Mouse (Mus musculus): ENCODE data around the gene Prss35. TPM values are rescaled to one million over a fixed set of nuclear protein-coding genes. Genes with fewer than 3 reads are reported as not detected.

The Prss35 gene
- polyA plus RNA-seq, 1 experiment from 2014 or later: 6.1 TPM

DNA sequence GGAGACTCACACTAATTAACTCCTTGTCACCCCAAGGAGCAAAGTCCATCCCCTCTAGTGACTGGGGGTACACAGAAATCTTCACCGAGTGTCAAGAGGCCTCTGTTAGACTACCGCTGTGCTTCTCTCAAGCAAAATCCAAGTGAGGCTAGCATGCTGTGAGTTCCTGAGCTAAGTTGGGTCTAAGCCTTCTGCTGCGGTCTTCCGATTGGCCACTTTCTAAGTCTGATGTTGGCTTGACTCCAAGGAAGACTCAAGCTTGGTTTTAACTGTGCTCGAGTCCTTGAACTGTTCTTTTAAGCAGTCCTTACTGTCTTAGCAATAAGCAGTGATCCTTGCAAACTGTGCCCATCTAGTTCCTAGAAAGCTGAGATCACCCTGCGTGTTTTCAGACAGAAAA lies 45.7 kb downstream of the Prss35 start:
- Histone ChIP-seq H3K36me3 (replicated peaks; ENCODE audit: control insufficient read depth, insufficient read depth, low read depth, low read length) (no peaks in the 10 kb centered on the region), H3K4me2 (ENCODE audit: low read depth, low read length) (no peak overlapping the region), H3K4me1 (ENCODE audit: control insufficient read depth, insufficient read depth, low read length) (no peaks in the 10 kb centered on the region), H3K9me3 (replicated peaks; ENCODE audit: control insufficient read depth, low read length) (no peaks in the 10 kb centered on the region), H3K9ac (replicated peaks; ENCODE audit: low read length) (no peak overlapping the region), H3K27ac (replicated peaks; ENCODE audit: low read depth, low read length) (no peak overlapping the region), H3K4me3 (ENCODE audit: low read depth, low read length) (no peak overlapping the region), H3K27me3 (ENCODE audit: control insufficient read depth, insufficient read depth, low read length) (no peaks in the 10 kb centered on the region)
- DNase-seq (ENCODE audit: low spot score) (no peak), ATAC-seq (replicated peaks; ENCODE audit: insufficient number of reproducible peaks, low FRiP score, low TSS enrichment, low read depth) (no peak)
- 77% methylated on average over 6 of the region's 6 CpGs for WGBS

DNA sequence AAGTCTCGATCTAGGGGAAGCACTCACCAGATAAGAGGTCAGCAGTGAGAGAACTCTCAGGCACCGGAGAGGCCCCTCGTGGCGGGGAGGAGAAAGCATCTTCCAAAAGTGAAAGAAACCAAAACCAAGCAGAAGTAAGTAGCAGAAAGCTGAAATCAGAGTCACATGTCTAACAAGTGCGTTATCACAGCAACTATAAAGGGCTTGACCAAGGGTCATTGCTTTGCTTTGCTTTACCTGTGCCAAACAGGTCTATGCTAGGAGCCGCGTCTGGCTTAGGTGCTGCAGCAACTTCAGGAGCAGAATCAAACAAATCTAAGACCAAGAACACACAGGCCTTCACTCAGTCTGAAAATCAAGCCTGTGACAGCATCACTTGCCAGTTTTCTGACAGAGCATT lies 48.5 kb downstream of the Prss35 start:
- Histone ChIP-seq H3K4me3 (ENCODE audit: low read depth, low read length) (no peak overlapping the region), H3K9me3 (replicated peaks; ENCODE audit: control insufficient read depth, low read length) (no peaks in the 10 kb centered on the region), H3K36me3 (replicated peaks; ENCODE audit: control insufficient read depth, insufficient read depth, low read depth, low read length) (no peaks in the 10 kb centered on the region), H3K27ac (replicated peaks; ENCODE audit: low read depth, low read length) (no peak overlapping the region), H3K4me2 (ENCODE audit: low read depth, low read length) (no peak overlapping the region), H3K9ac (replicated peaks; ENCODE audit: low read length) (no peak overlapping the region), H3K27me3 (ENCODE audit: control insufficient read depth, insufficient read depth, low read length) (no peaks in the 10 kb centered on the region), H3K4me1 (ENCODE audit: control insufficient read depth, insufficient read depth, low read length) (no peaks in the 10 kb centered on the region)
- ATAC-seq (replicated peaks; ENCODE audit: insufficient number of reproducible peaks, low FRiP score, low TSS enrichment, low read depth): no peak
- no peak for DNase-seq (ENCODE audit: low spot score)
- 83% methylated on average over 7 of the region's 7 CpGs for WGBS

DNA sequence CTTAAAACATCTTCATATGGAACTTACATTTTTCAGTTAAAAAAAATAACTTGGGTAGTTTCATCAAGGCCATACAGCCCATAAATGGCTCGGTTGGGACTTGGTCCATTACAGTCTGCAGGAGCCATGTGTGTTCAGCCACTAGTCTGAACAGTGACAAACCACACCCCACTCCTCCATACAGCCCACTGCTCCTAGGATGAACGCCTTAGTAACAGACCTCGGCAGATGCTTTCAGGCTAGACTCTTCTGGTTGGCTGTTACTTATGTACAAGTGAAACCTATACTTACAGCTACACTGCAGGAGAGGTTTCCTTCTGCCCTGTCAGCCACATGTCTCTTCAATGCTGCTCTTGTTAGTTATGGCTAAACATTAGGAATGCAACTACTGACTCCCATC lies 51.8 kb downstream of the Prss35 start:
- H3K4me3 ChIP-seq (ENCODE audit: low read depth, low read length): no peak overlapping the region
- DNase-seq (ENCODE audit: low spot score) (no peak), ATAC-seq (replicated peaks; ENCODE audit: insufficient number of reproducible peaks, low FRiP score, low TSS enrichment, low read depth) (peak; percentile 49; the same call in 1 of the 2 replicates)
- H3K36me3 ChIP-seq (replicated peaks; ENCODE audit: control insufficient read depth, insufficient read depth, low read depth, low read length): no peaks in the 10 kb centered on the region
- H3K27me3 ChIP-seq (ENCODE audit: control insufficient read depth, insufficient read depth, low read length): no peaks in the 10 kb centered on the region
- no peaks in the 10 kb centered on the region for H3K9me3 ChIP-seq (replicated peaks; ENCODE audit: control insufficient read depth, low read length)
- WGBS: 65% methylated on average over 3 of the region's 3 CpGs
- no peak overlapping the region for H3K4me2 ChIP-seq (ENCODE audit: low read depth, low read length)
- H3K27ac ChIP-seq (replicated peaks; ENCODE audit: low read depth, low read length): no peak overlapping the region
- H3K4me1 ChIP-seq (ENCODE audit: control insufficient read depth, insufficient read depth, low read length): no peaks in the 10 kb centered on the region
- H3K9ac ChIP-seq (replicated peaks; ENCODE audit: low read length): no peak overlapping the region

DNA sequence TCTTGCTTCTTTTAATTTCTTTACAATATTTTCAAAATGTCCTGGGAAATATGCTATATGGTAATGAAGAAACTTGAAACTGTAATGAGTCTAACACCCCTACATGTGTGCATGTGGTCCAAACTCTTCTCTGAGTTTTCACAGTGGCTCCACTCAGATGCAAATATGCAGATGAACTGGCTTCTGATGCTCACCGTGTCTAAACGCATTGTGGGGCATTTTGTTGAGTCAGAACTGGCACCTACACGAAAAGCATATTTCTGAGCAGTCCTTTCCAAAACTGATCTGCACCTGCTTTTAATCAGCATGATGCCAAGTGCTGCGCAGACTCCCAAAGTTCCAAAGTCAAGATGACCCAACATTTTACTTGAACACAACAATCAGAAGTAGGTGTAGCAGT lies 54.1 kb downstream of the Prss35 start:
- Histone ChIP-seq H3K9me3 (replicated peaks; ENCODE audit: control insufficient read depth, low read length) (no peaks in the 10 kb centered on the region), H3K27me3 (ENCODE audit: control insufficient read depth, insufficient read depth, low read length) (no peaks in the 10 kb centered on the region), H3K4me3 (ENCODE audit: low read depth, low read length) (no peak overlapping the region), H3K27ac (replicated peaks; ENCODE audit: low read depth, low read length) (no peak overlapping the region), H3K36me3 (replicated peaks; ENCODE audit: control insufficient read depth, insufficient read depth, low read depth, low read length) (no peaks in the 10 kb centered on the region), H3K9ac (replicated peaks; ENCODE audit: low read length) (no peak overlapping the region), H3K4me1 (ENCODE audit: control insufficient read depth, insufficient read depth, low read length) (no peaks in the 10 kb centered on the region), H3K4me2 (ENCODE audit: low read depth, low read length) (no peak overlapping the region)
- 86% methylated on average over 4 of the region's 4 CpGs for WGBS
- DNase-seq (ENCODE audit: low spot score): no peak
- no peak for ATAC-seq (replicated peaks; ENCODE audit: insufficient number of reproducible peaks, low FRiP score, low TSS enrichment, low read depth)

DNA sequence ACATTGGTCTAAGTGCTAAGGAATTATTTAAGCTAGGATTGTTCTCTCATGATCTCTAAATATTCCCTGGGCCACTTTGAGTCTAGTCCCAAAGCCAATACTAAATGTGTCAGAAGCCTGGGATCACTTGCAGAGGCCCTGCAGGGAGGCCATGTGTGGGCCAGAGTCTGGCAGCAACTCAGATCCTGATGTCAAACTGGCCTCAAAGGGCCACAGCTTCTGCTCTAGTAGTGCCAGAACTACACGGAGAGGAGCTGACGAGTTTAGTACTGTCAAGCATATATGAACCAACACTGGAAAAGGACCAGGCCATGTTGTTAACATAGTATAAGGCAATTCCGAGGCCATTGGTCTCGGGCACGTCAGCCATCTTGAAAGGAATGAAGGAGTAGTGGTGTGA lies 54.7 kb downstream of the Prss35 start:
- no peaks in the 10 kb centered on the region for H3K27me3 ChIP-seq (ENCODE audit: control insufficient read depth, insufficient read depth, low read length)
- no peaks in the 10 kb centered on the region for H3K4me1 ChIP-seq (ENCODE audit: control insufficient read depth, insufficient read depth, low read length)
- WGBS: 88% methylated on average over 5 of the region's 5 CpGs
- no peak overlapping the region for H3K4me3 ChIP-seq (ENCODE audit: low read depth, low read length)
- H3K9me3 ChIP-seq (replicated peaks; ENCODE audit: control insufficient read depth, low read length): no peaks in the 10 kb centered on the region
- H3K9ac ChIP-seq (replicated peaks; ENCODE audit: low read length): no peak overlapping the region
- H3K27ac ChIP-seq (replicated peaks; ENCODE audit: low read depth, low read length): no peak overlapping the region
- H3K4me2 ChIP-seq (ENCODE audit: low read depth, low read length): no peak overlapping the region
- H3K36me3 ChIP-seq (replicated peaks; ENCODE audit: control insufficient read depth, insufficient read depth, low read depth, low read length): no peaks in the 10 kb centered on the region
- ATAC-seq (replicated peaks; ENCODE audit: insufficient number of reproducible peaks, low FRiP score, low TSS enrichment, low read depth) (no peak), DNase-seq (ENCODE audit: low spot score) (no peak)

DNA sequence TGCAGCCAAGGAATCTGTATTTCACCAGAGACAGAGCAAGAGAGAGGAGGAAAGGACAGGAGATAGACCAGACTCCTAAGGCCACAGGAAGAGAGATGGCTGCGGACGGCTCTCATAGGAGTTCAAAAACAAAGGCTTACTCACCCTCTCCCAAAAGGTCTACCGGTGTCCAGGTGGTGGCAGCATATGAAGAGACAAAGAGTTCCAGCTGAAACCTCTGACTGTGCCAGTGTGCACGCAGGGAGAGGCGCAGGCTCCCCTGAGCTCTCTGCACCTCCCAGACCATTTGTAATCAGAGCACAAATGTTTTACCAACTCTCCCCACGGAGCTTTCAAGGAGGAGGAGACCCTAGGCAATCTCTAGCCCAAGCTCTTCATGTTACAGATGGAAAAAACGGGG lies 55.2 kb downstream of the Prss35 start:
- DNase-seq (ENCODE audit: low spot score) (peak; percentile 25), ATAC-seq (replicated peaks; ENCODE audit: insufficient number of reproducible peaks, low FRiP score, low TSS enrichment, low read depth) (peak; percentile 30; the same call in 1 of the 2 replicates)
- Histone ChIP-seq H3K9me3 (replicated peaks; ENCODE audit: control insufficient read depth, low read length) (no peaks in the 10 kb centered on the region), H3K36me3 (replicated peaks; ENCODE audit: control insufficient read depth, insufficient read depth, low read depth, low read length) (no peaks in the 10 kb centered on the region), H3K4me1 (ENCODE audit: control insufficient read depth, insufficient read depth, low read length) (no peaks in the 10 kb centered on the region), H3K4me3 (ENCODE audit: low read depth, low read length) (no peak overlapping the region), H3K27ac (replicated peaks; ENCODE audit: low read depth, low read length) (no peak overlapping the region), H3K9ac (replicated peaks; ENCODE audit: low read length) (no peak overlapping the region), H3K27me3 (ENCODE audit: control insufficient read depth, insufficient read depth, low read length) (no peaks in the 10 kb centered on the region), H3K4me2 (ENCODE audit: low read depth, low read length) (no peak overlapping the region)
- 38% methylated on average over 7 of the region's 7 CpGs for WGBS

DNA sequence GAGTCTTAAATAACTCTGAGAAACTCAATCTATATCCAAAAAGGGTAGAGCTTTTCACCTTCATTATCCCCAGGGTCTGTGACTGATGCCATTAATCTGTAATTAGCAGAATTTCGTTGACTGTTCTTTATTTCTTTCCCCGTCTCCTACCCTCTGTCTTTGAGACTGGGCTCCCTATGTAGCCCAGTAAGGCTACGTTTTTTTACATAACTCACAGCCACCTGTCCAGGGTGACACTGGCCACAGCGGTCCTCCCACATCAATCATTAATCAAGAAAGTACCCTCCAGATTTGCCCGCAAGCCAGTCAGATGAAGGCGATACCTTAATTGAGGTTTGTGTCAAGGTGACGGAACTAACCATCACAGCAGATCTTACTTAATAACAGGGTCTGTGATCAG lies 55.6 kb downstream of the Prss35 start:
- no peak overlapping the region for H3K27ac ChIP-seq (replicated peaks; ENCODE audit: low read depth, low read length)
- no peak overlapping the region for H3K4me3 ChIP-seq (ENCODE audit: low read depth, low read length)
- H3K9ac ChIP-seq (replicated peaks; ENCODE audit: low read length): no peak overlapping the region
- H3K4me1 ChIP-seq (ENCODE audit: control insufficient read depth, insufficient read depth, low read length): no peaks in the 10 kb centered on the region
- H3K9me3 ChIP-seq (replicated peaks; ENCODE audit: control insufficient read depth, low read length): no peaks in the 10 kb centered on the region
- DNase-seq (ENCODE audit: low spot score) (no peak), ATAC-seq (replicated peaks; ENCODE audit: insufficient number of reproducible peaks, low FRiP score, low TSS enrichment, low read depth) (no peak)
- no peak overlapping the region for H3K4me2 ChIP-seq (ENCODE audit: low read depth, low read length)
- no peaks in the 10 kb centered on the region for H3K36me3 ChIP-seq (replicated peaks; ENCODE audit: control insufficient read depth, insufficient read depth, low read depth, low read length)
- 67% methylated on average over 7 of the region's 7 CpGs for WGBS
- no peaks in the 10 kb centered on the region for H3K27me3 ChIP-seq (ENCODE audit: control insufficient read depth, insufficient read depth, low read length)

DNA sequence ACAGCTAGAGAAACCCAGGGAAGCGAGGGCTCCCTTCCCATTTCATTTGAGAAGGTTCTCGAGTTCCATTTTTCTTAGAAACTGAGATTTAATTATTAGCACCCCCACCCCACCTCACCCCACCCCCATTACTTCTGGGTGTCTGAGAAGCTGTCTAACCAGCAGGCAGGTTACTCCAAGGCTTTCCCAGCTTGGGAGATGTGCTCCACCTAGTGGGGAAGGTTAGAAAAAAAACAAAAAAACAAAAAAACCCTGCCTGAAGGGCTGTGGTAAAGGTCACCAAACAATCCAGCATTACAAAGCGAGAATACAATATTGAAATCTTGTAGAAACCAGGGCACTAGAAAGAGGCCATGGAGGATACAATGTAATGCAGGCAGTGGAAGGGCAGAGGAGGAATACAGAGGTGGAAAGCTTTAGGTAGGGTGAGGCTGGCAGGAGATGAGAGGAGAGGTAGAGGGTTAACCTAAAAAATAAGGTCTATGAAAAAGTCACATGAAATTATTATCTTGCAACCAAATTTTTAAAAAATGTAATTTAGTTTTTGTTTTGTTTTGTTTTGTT lies 57.2 kb downstream of the Prss35 start:
- whole genome bisulfite sequencing: 23% methylated on average over 3 of the region's 3 CpGs
- no peak for ATAC-seq (replicated peaks; ENCODE audit: insufficient number of reproducible peaks, low FRiP score, low TSS enrichment, low read depth)
- no peaks in the 10 kb centered on the region for H3K36me3 ChIP-seq (replicated peaks; ENCODE audit: control insufficient read depth, insufficient read depth, low read depth, low read length)
- H3K27me3 ChIP-seq (ENCODE audit: control insufficient read depth, insufficient read depth, low read length): no peaks in the 10 kb centered on the region
- no peak overlapping the region for H3K4me3 ChIP-seq (ENCODE audit: low read depth, low read length)
- H3K4me2 ChIP-seq (ENCODE audit: low read depth, low read length): no peak overlapping the region
- no peaks in the 10 kb centered on the region for H3K9me3 ChIP-seq (replicated peaks; ENCODE audit: control insufficient read depth, low read length)
- no peaks in the 10 kb centered on the region for H3K4me1 ChIP-seq (ENCODE audit: control insufficient read depth, insufficient read depth, low read length)
- no peak overlapping the region for H3K27ac ChIP-seq (replicated peaks; ENCODE audit: low read depth, low read length)
- peak; percentile 79 for DNase-seq (ENCODE audit: low spot score)
- H3K9ac ChIP-seq (replicated peaks; ENCODE audit: low read length): no peak overlapping the region

Data from embryonic facial prominence, embryonic 11.5 days (tissue).